Mouse (Mus musculus): Measurements from ENCODE around the gene Scrg1. TPM values are rescaled to one million over a fixed set of nuclear protein-coding genes. Genes with fewer than 3 reads are reported as not detected.

Gene Scrg1
- polyA plus RNA-seq (2012; rRNA removed), result 74.3 and 79.5 TPM in 2 replicates

GRCm38 (mm10) chr8:57455765-57456164 lies at the start of gene Scrg1:
Gene Scrg1, plus strand, starts transcription at chr8:57455923.
- TF ChIP-seq POLR2A (IDR thresholded peaks at IDR 0.05; ENCODE audit: borderline replicate concordance, insufficient read depth, low read length) (no peak), CTCF (IDR thresholded peaks at IDR 0.05; ENCODE audit: borderline replicate concordance, insufficient read depth, low read depth, low read length) (no peak)
- 75% methylated on average over 3 of the region's 3 CpGs for WGBS
- Histone ChIP-seq H3K4me3 (replicated peaks; ENCODE audit: insufficient read depth, low read depth, low read length) (peak within 1 kb of the TSS; percentile 29), H3K27ac (ENCODE audit: insufficient read depth, low read length) (no peak within 1 kb of the TSS), H3K4me1 (ENCODE audit: control insufficient read depth, insufficient read depth, low read length) (no peaks in the 10 kb centered on the region), H3K27me3 (ENCODE audit: control insufficient read depth, insufficient read depth, low read length) (no peaks in the 10 kb centered on the region)
- DNase-seq, result peak in 1 of 2 experiments; percentile 17

- 84% methylated on average over 4 of the region's 4 CpGs for WGBS
- H3K27ac ChIP-seq (ENCODE audit: insufficient read depth, low read length), result no peak overlapping the region
- H3K27me3 ChIP-seq (ENCODE audit: control insufficient read depth, insufficient read depth, low read length), result no peaks in the 10 kb centered on the region; the same call in 1 of the 2 replicates
- TF ChIP-seq CTCF (IDR thresholded peaks at IDR 0.05; ENCODE audit: borderline replicate concordance, insufficient read depth, low read depth, low read length), result no peak
- TF ChIP-seq POLR2A (IDR thresholded peaks at IDR 0.05; ENCODE audit: borderline replicate concordance, insufficient read depth, low read length), result no peak
- H3K4me3 ChIP-seq (replicated peaks; ENCODE audit: insufficient read depth, low read depth, low read length), result no peak overlapping the region
- no peaks in the 10 kb centered on the region for H3K4me1 ChIP-seq (ENCODE audit: control insufficient read depth, insufficient read depth, low read length)
- no peak for DNase-seq
These were observed 49.4 kb upstream of the Scrg1 start for GRCm38 (mm10) chr8:57406366-57406765.

- no peak for DNase-seq
- 83% methylated on average over 2 of the region's 2 CpGs for WGBS
- no peaks in the 10 kb centered on the region; the same call in 1 of the 2 replicates for H3K27me3 ChIP-seq (ENCODE audit: control insufficient read depth, insufficient read depth, low read length)
- H3K4me1 ChIP-seq (ENCODE audit: control insufficient read depth, insufficient read depth, low read length), result no peaks in the 10 kb centered on the region
- no peak overlapping the region for H3K4me3 ChIP-seq (replicated peaks; ENCODE audit: insufficient read depth, low read depth, low read length)
- no peak for TF ChIP-seq CTCF (IDR thresholded peaks at IDR 0.05; ENCODE audit: borderline replicate concordance, insufficient read depth, low read depth, low read length)
- no peak for TF ChIP-seq POLR2A (IDR thresholded peaks at IDR 0.05; ENCODE audit: borderline replicate concordance, insufficient read depth, low read length)
- H3K27ac ChIP-seq (ENCODE audit: insufficient read depth, low read length), result no peak overlapping the region
These were observed 46.4 kb upstream of the Scrg1 start for GRCm38 (mm10) chr8:57409333-57409732.

- 46% methylated on average over 15 of the region's 15 CpGs for WGBS
- TF ChIP-seq POLR2A (IDR thresholded peaks at IDR 0.05; ENCODE audit: borderline replicate concordance, insufficient read depth, low read length) (no peak), CTCF (IDR thresholded peaks at IDR 0.05; ENCODE audit: borderline replicate concordance, insufficient read depth, low read depth, low read length) (no peak)
- no peak overlapping the region for H3K27ac ChIP-seq (ENCODE audit: insufficient read depth, low read length)
- H3K27me3 ChIP-seq (ENCODE audit: control insufficient read depth, insufficient read depth, low read length), result no peaks in the 10 kb centered on the region; the same call in 1 of the 2 replicates
- no peak overlapping the region for H3K4me3 ChIP-seq (replicated peaks; ENCODE audit: insufficient read depth, low read depth, low read length)
- DNase-seq, result no peak
- H3K4me1 ChIP-seq (ENCODE audit: control insufficient read depth, insufficient read depth, low read length), result no peaks in the 10 kb centered on the region
These were observed 45.8 kb upstream of the Scrg1 start for GRCm38 (mm10) chr8:57409779-57410472.

- no peak for DNase-seq
- WGBS, result 5% methylated on average over 16 of the region's 16 CpGs
- no peaks in the 10 kb centered on the region; the same call in 1 of the 2 replicates for H3K27me3 ChIP-seq (ENCODE audit: control insufficient read depth, insufficient read depth, low read length)
- no peak overlapping the region for H3K4me3 ChIP-seq (replicated peaks; ENCODE audit: insufficient read depth, low read depth, low read length)
- H3K27ac ChIP-seq (ENCODE audit: insufficient read depth, low read length), result no peak overlapping the region
- no peak for TF ChIP-seq POLR2A (IDR thresholded peaks at IDR 0.05; ENCODE audit: borderline replicate concordance, insufficient read depth, low read length)
- no peak for TF ChIP-seq CTCF (IDR thresholded peaks at IDR 0.05; ENCODE audit: borderline replicate concordance, insufficient read depth, low read depth, low read length)
- H3K4me1 ChIP-seq (ENCODE audit: control insufficient read depth, insufficient read depth, low read length), result no peaks in the 10 kb centered on the region
These were observed 45.3 kb upstream of the Scrg1 start for GRCm38 (mm10) chr8:57410473-57410863.

- WGBS, result 85% methylated on average over 6 of the region's 6 CpGs
- Histone ChIP-seq H3K27ac (ENCODE audit: insufficient read depth, low read length) (no peak overlapping the region), H3K4me1 (ENCODE audit: control insufficient read depth, insufficient read depth, low read length) (no peaks in the 10 kb centered on the region), H3K4me3 (replicated peaks; ENCODE audit: insufficient read depth, low read depth, low read length) (no peak overlapping the region), H3K27me3 (ENCODE audit: control insufficient read depth, insufficient read depth, low read length) (no peaks in the 10 kb centered on the region; the same call in 1 of the 2 replicates)
- DNase-seq, result no peak
- TF ChIP-seq CTCF (IDR thresholded peaks at IDR 0.05; ENCODE audit: borderline replicate concordance, insufficient read depth, low read depth, low read length) (no peak), POLR2A (IDR thresholded peaks at IDR 0.05; ENCODE audit: borderline replicate concordance, insufficient read depth, low read length) (no peak)
These were observed 44.4 kb upstream of the Scrg1 start for GRCm38 (mm10) chr8:57411366-57411765.

GRCm38 (mm10) chr8:57416827-57417226 lies 38.9 kb upstream of the Scrg1 start:
- no peak for DNase-seq
- H3K4me3 ChIP-seq (replicated peaks; ENCODE audit: insufficient read depth, low read depth, low read length), result no peak overlapping the region
- TF ChIP-seq CTCF (IDR thresholded peaks at IDR 0.05; ENCODE audit: borderline replicate concordance, insufficient read depth, low read depth, low read length) (no peak), POLR2A (IDR thresholded peaks at IDR 0.05; ENCODE audit: borderline replicate concordance, insufficient read depth, low read length) (no peak)
- no peak overlapping the region for H3K27ac ChIP-seq (ENCODE audit: insufficient read depth, low read length)
- WGBS, result 95% methylated on average over 5 of the region's 5 CpGs
- no peaks in the 10 kb centered on the region for H3K4me1 ChIP-seq (ENCODE audit: control insufficient read depth, insufficient read depth, low read length)
- H3K27me3 ChIP-seq (ENCODE audit: control insufficient read depth, insufficient read depth, low read length), result no peaks in the 10 kb centered on the region; the same call in 1 of the 2 replicates

GRCm38 (mm10) chr8:57426074-57426473 lies 29.6 kb upstream of the Scrg1 start:
- Histone ChIP-seq H3K27me3 (ENCODE audit: control insufficient read depth, insufficient read depth, low read length) (no peaks in the 10 kb centered on the region; the same call in 1 of the 2 replicates), H3K4me3 (replicated peaks; ENCODE audit: insufficient read depth, low read depth, low read length) (no peak overlapping the region), H3K27ac (ENCODE audit: insufficient read depth, low read length) (no peak overlapping the region), H3K4me1 (ENCODE audit: control insufficient read depth, insufficient read depth, low read length) (no peaks in the 10 kb centered on the region)
- DNase-seq, result no peak
- WGBS, result 9% methylated on average over 3 of the region's 3 CpGs
- TF ChIP-seq CTCF (IDR thresholded peaks at IDR 0.05; ENCODE audit: borderline replicate concordance, insufficient read depth, low read depth, low read length), result no peak
- no peak for TF ChIP-seq POLR2A (IDR thresholded peaks at IDR 0.05; ENCODE audit: borderline replicate concordance, insufficient read depth, low read length)
